Mouse (Mus musculus) testis, adult 2 months (tissue): ENCODE measurements around the gene Klra17. TPM values are rescaled to one million over a fixed set of nuclear protein-coding genes. Genes with fewer than 3 reads are reported as not detected.

Experiments used
- polyA plus RNA-seq: library from polyadenylated mRNA; depleted of rRNA; stranded (reverse); fragments of >200 nt; gene quantifications from 2 replicates; pipeline ENCODE4 v1.2.3, GENCODE M21; 2012; rRNA removed

Gene Klra17
- polyA plus RNA-seq, 1 experiment = not detected

Other genes with a start within 250 kb of the Klra17 start
- gene Klrc3, start 233.3 kb downstream of the Klra17 start, polyA plus RNA-seq = not detected in 2 replicates
- not detected in 2 replicates for gene Klrc2, start 216.0 kb downstream of the Klra17 start, polyA plus RNA-seq
- not detected in 2 replicates for gene Klrc1, start 197.7 kb downstream of the Klra17 start, polyA plus RNA-seq
- not detected in 2 replicates for gene Klri1, start 159.5 kb downstream of the Klra17 start, polyA plus RNA-seq
- not detected in 2 replicates for gene Klri2, start 136.2 kb downstream of the Klra17 start, polyA plus RNA-seq
- gene Gm156, start 92.4 kb downstream of the Klra17 start, polyA plus RNA-seq = not detected in 2 replicates
- gene Gm17631, start 14.0 kb downstream of the Klra17 start, polyA plus RNA-seq = not detected in 2 replicates
- not detected in 2 replicates for gene Klra5, start 41.0 kb upstream of the Klra17 start, polyA plus RNA-seq
- gene Klra6, start 150.3 kb upstream of the Klra17 start, polyA plus RNA-seq = not detected in 2 replicates
- not detected in 2 replicates for gene Klra4, start 190.6 kb upstream of the Klra17 start, polyA plus RNA-seq